8 mouse cellular contexts compared by ENCODE assay signal in genomic region chr9:43743647-43744137, GRCm38 (mm10). TPM values are rescaled to one million over a fixed set of nuclear protein-coding genes. Genes with fewer than 3 reads are reported as not detected.
DNase-seq lines count a peak whose midpoint lies in the region; ATAC-seq lines count a peak whose summit lies in the region.

Gene Nectin1, plus strand, starts transcription at chr9:43743984.

- no peaks in the 10 kb centered on the region for H3K36me3 ChIP-seq in embryonic facial prominence, embryonic 14.5 days (ENCODE audit: control insufficient read depth, insufficient read depth, low read length)
- no peaks in the 10 kb centered on the region for H3K36me3 ChIP-seq in heart, embryonic 11.5 days (ENCODE audit: control insufficient read depth, insufficient read depth, low read length)
- H3K36me3 ChIP-seq in kidney, embryonic 15.5 days = no peaks in the 10 kb centered on the region
- no peaks in the 10 kb centered on the region for H3K36me3 ChIP-seq in limb, embryonic 15.5 days

- H3K4me3 ChIP-seq in embryonic facial prominence, embryonic 14.5 days (ENCODE audit: low read depth, low read length) = peak within 1 kb of the TSS; percentile 85
- peak within 1 kb of the TSS; percentile 82 for H3K4me3 ChIP-seq in heart, embryonic 11.5 days (ENCODE audit: low read depth, low read length)
- H3K4me3 ChIP-seq in kidney, embryonic 15.5 days (replicated peaks) = peak within 1 kb of the TSS; percentile 74
- peak within 1 kb of the TSS; percentile 84 for H3K4me3 ChIP-seq in limb, embryonic 15.5 days

- no peaks in the 10 kb centered on the region for H3K9me3 ChIP-seq in embryonic facial prominence, embryonic 14.5 days (ENCODE audit: control insufficient read depth, low read length)
- H3K9me3 ChIP-seq in heart, embryonic 11.5 days (replicated peaks; ENCODE audit: control insufficient read depth, low read length) = no peaks in the 10 kb centered on the region
- H3K9me3 ChIP-seq in kidney, embryonic 15.5 days (replicated peaks) = no peaks in the 10 kb centered on the region
- no peaks in the 10 kb centered on the region for H3K9me3 ChIP-seq in limb, embryonic 15.5 days

- ATAC-seq in embryonic facial prominence, embryonic 14.5 days (ENCODE audit: low read depth) = peak; percentile 91
- peak; percentile 80 for ATAC-seq in heart, embryonic 11.5 days (replicated peaks; ENCODE audit: insufficient number of reproducible peaks, low FRiP score, low TSS enrichment)
- peak; percentile 87 for ATAC-seq in kidney, embryonic 15.5 days (replicated peaks; ENCODE audit: low FRiP score)
- peak; percentile 88 for ATAC-seq in limb, embryonic 15.5 days (ENCODE audit: insufficient number of reproducible peaks, low FRiP score, low TSS enrichment, low read depth)

- H3K9ac ChIP-seq in embryonic facial prominence, embryonic 14.5 days (ENCODE audit: low read depth, low read length) = peak within 1 kb of the TSS; percentile 95
- peak within 1 kb of the TSS; percentile 85 for H3K9ac ChIP-seq in heart, embryonic 11.5 days (ENCODE audit: low read depth, low read length)
- H3K9ac ChIP-seq in kidney, embryonic 15.5 days = peak within 1 kb of the TSS; percentile 80
- peak within 1 kb of the TSS; percentile 85 for H3K9ac ChIP-seq in limb, embryonic 15.5 days

- H3K4me1 ChIP-seq in embryonic facial prominence, embryonic 14.5 days (ENCODE audit: control insufficient read depth, insufficient read depth, low read length) = peaks cover 28% of the 10 kb centered on the region
- H3K4me1 ChIP-seq in heart, embryonic 11.5 days (ENCODE audit: control insufficient read depth, insufficient read depth, low read length) = peaks cover 16% of the 10 kb centered on the region
- H3K4me1 ChIP-seq in kidney, embryonic 15.5 days = peaks cover 36% of the 10 kb centered on the region
- peaks cover 39% of the 10 kb centered on the region for H3K4me1 ChIP-seq in limb, embryonic 15.5 days

- 0% methylated on average over 20 of the region's 51 CpGs for WGBS in embryonic facial prominence, embryonic 14.5 days
- under 1% methylated on average over 41 of the region's 51 CpGs for WGBS in heart, embryonic 11.5 days (ENCODE audit: insufficient replicate concordance)
- WGBS in kidney, embryonic 15.5 days = under 1% methylated on average over 48 of the region's 51 CpGs
- WGBS in limb, embryonic 15.5 days = 1% methylated on average over 25 of the region's 51 CpGs

- DNase-seq in 3134 (ENCODE audit: extremely low read depth, insufficient read length, low spot score) = peak; percentile 88
- DNase-seq in adrenal gland, postnatal 4 days (ENCODE audit: low spot score in 2 of 2) = peak; percentile 63 to 75
- DNase-seq in embryonic facial prominence, embryonic 14.5 days (ENCODE audit: low spot score) = peak; percentile 95
- peak; percentile 30 to 67 for DNase-seq in monocyte, adult 2 months (ENCODE audit: low read depth in 1 of 2, low spot score in 2 of 2)
- peak; percentile 24 to 51 for DNase-seq in spleen, postnatal 14 days (ENCODE audit: low spot score in 2 of 2)

- no peaks in the 10 kb centered on the region for H3K27me3 ChIP-seq in embryonic facial prominence, embryonic 14.5 days (replicated peaks; ENCODE audit: control insufficient read depth, insufficient read depth, low read length)
- peaks cover 16% of the 10 kb centered on the region for H3K27me3 ChIP-seq in heart, embryonic 11.5 days (ENCODE audit: control insufficient read depth, insufficient read depth, low read length)
- peaks cover 36% of the 10 kb centered on the region for H3K27me3 ChIP-seq in kidney, embryonic 15.5 days
- peaks cover 12% of the 10 kb centered on the region for H3K27me3 ChIP-seq in limb, embryonic 15.5 days

- peak within 1 kb of the TSS; percentile 95 for H3K4me2 ChIP-seq in embryonic facial prominence, embryonic 14.5 days (ENCODE audit: low read depth, low read length)
- peak within 1 kb of the TSS; percentile 91 for H3K4me2 ChIP-seq in heart, embryonic 11.5 days
- peak within 1 kb of the TSS; percentile 95 for H3K4me2 ChIP-seq in kidney, embryonic 15.5 days
- peak within 1 kb of the TSS; percentile 93 for H3K4me2 ChIP-seq in limb, embryonic 15.5 days

- peak within 1 kb of the TSS; percentile 95 for H3K27ac ChIP-seq in embryonic facial prominence, embryonic 14.5 days (replicated peaks; ENCODE audit: low read depth, low read length)
- H3K27ac ChIP-seq in heart, embryonic 11.5 days (ENCODE audit: low read depth, low read length) = peak within 1 kb of the TSS; percentile 90
- peak within 1 kb of the TSS; percentile 95 for H3K27ac ChIP-seq in kidney, embryonic 15.5 days
- H3K27ac ChIP-seq in limb, embryonic 15.5 days = peak within 1 kb of the TSS; percentile 95

RNA-seq across cellular contexts. Expression of gene Nectin1, which starts in this region (rescaled TPM):
- total RNA-seq in adrenal gland, postnatal 4 days (2021) = 10 to 100 TPM; 22.0 to 22.5 TPM
- 9.0 and 10.1 TPM in 2 replicates for polyA plus RNA-seq in embryonic facial prominence, embryonic 14.5 days (2014; fragmentation: Nextera tagmentation; extraction: Ambion mirVana)
- polyA plus RNA-seq in heart, embryonic 11.5 days (2014; fragmentation: Nextera tagmentation; extraction: Ambion mirVana) = 2.2 and 2.4 TPM in 2 replicates
- 4.1 and 4.9 TPM in 2 replicates for polyA plus RNA-seq in kidney, embryonic 15.5 days (2015; fragmentation: Nextera tagmentation; extraction: Ambion mirVana)
- polyA plus RNA-seq in limb, embryonic 15.5 days (2015; fragmentation: Nextera tagmentation; extraction: Ambion mirVana) = 11.9 and 13.5 TPM in 2 replicates

Comparison
In these comparisons a context has a peak if more than half of its experiments do, and no peak if none do; other contexts are left out.
1. Peak in every context shown above with its lines: DNase-seq, ATAC-seq, H3K4me3 ChIP-seq and H3K27ac ChIP-seq.
2. DNase-seq: peak in every context shown above with its lines; median percentile 95 in embryonic facial prominence, embryonic 14.5 days; 88 in 3134; 69 in adrenal gland, postnatal 4 days; 48 in monocyte, adult 2 months; 38 in spleen, postnatal 14 days.